Mouse (Mus musculus): ENCODE measurements at regions not wholly inside any gene's neighbourhood (a gene's known extent, or its start where the extent isn't known, plus 50 kb on each side); places are given as distances from the start of the nearest gene placed in this dataset.

DNA sequence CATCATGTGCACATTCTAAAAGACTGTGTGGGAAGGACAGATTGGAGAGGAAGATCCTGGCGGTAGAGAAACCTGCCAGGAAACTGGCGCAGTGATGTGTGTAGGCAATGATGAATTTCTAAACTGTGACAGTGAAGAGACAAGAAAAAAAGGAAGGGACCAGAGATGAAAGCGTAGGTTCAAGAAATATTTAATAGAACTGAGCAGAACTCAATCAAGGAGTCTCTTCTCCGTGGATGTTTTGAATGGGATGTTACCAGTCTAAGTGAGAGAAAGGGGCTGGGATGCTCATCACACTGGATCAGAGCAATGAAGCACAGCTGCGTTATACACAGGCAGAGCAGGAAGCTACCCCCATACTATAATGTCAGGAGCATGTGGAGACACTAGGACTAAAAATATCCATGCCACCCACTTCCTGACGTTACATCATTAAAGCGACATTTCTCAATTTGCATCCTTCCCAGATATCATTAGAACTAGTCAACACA is 119.5 kb upstream of the Usp47 start:
- TF ChIP-seq CTCF (IDR thresholded peaks at IDR 0.05; ENCODE audit: borderline replicate concordance, insufficient read depth, low read depth, low read length), result no peak
- TF ChIP-seq POLR2A (IDR thresholded peaks at IDR 0.05; ENCODE audit: borderline replicate concordance, insufficient read depth, low read length), result no peak
